Mouse (Mus musculus) midbrain, embryonic 13.5 days (tissue): Measurements from ENCODE around the gene Egfl7. TPM values are rescaled to one million over a fixed set of nuclear protein-coding genes. Genes with fewer than 3 reads are reported as not detected.

Source experiments
- ATAC-seq: fragments of 200-750 bp; cut with Nextera tagmentation; 2 replicates; pipeline ENCODE4 v1.8.0; 2017; ENCODE audit warnings: mild to moderate bottlenecking, moderate TSS enrichment, moderate library complexity
- H3K27ac ChIP-seq: fragments of 300-500 bp; sonication (generic); 2 replicates; pipeline ENCODE4 v1.5.1; 2015; ENCODE audit warnings: inconsistent platforms, mild to moderate bottlenecking, moderate library complexity
- H3K27me3 ChIP-seq: fragments of 300-500 bp; sonication (generic); 2 replicates; pipeline ENCODE4 v1.6.1; 2015; ENCODE audit warnings: mild to moderate bottlenecking, inconsistent platforms
- H3K36me3 ChIP-seq: fragments of 300-500 bp; sonication (generic); 2 replicates; pipeline ENCODE4 v1.6.1; 2015; ENCODE audit warnings: mild to moderate bottlenecking, inconsistent platforms
- H3K4me1 ChIP-seq: fragments of 300-500 bp; sonication (generic); replicated peaks from 2 replicates; pipeline ENCODE4 v1.6.1; 2015; ENCODE audit warnings: inconsistent platforms
- H3K4me2 ChIP-seq: fragments of 300-500 bp; sonication (generic); replicated peaks from 2 replicates; pipeline ENCODE4 v1.6.1; 2015; ENCODE audit warnings: moderate library complexity, mild to moderate bottlenecking, inconsistent platforms
- H3K4me3 ChIP-seq: fragments of 300-500 bp; sonication (generic); replicated peaks from 2 replicates; pipeline ENCODE4 v1.5.1; 2015; ENCODE audit warnings: mild to moderate bottlenecking, inconsistent platforms
- H3K9ac ChIP-seq: fragments of 300-500 bp; sonication (generic); replicated peaks from 2 replicates; pipeline ENCODE4 v1.6.1; 2015; ENCODE audit warnings: mild to moderate bottlenecking, inconsistent platforms
- H3K9me3 ChIP-seq: fragments of 300-500 bp; sonication (generic); 2 replicates; pipeline ENCODE4 v1.6.1; 2016; ENCODE audit warnings: mild to moderate bottlenecking, inconsistent platforms
- WGBS: fragments of 180-500 bp; shearing (Covaris S2); methylation state at CpG from one replicate; pipeline ENCODE4 v1.1.7; 2015; 5-methylcytosine and 5-hydroxymethylcytosine counted together
- microRNA counts: library from miRNA; unstranded; fragments of <30 nt; microRNA quantifications from one replicate; lab custom pipeline; 2016
- microRNA-seq: library from miRNA; unstranded; fragments of <30 nt; microRNA quantifications from one replicate; pipeline ENCODE4, GENCODE M21; 2016
- polyA plus RNA-seq: library from polyadenylated mRNA; unstranded; fragments of >200 nt; fragmentation: Nextera tagmentation; extraction: Ambion mirVana; gene quantifications from 2 replicates; pipeline ENCODE4 v1.2.1, GENCODE M21; 2015

Egfl7 gene
- polyA plus RNA-seq, 1 experiment from 2014 or later: 55.9 TPM

- 53% methylated on average over 2 of the region's 2 CpGs for WGBS
- no peak overlapping the region for H3K4me3 ChIP-seq
- no peaks in the 10 kb centered on the region for H3K9me3 ChIP-seq
- no peaks in the 10 kb centered on the region for H3K27me3 ChIP-seq
- H3K9ac ChIP-seq: no peak overlapping the region
- ATAC-seq: no peak
- H3K27ac ChIP-seq: no peak overlapping the region
- H3K36me3 ChIP-seq: peaks cover 49% of the 10 kb centered on the region
- no peak overlapping the region for H3K4me2 ChIP-seq
- peaks cover 69% of the 10 kb centered on the region for H3K4me1 ChIP-seq
Observed at GRCm38 (mm10) chr2:26636325-26636635, 56.5 kb downstream of the Egfl7 start.

GRCm38 (mm10) chr2:26637316-26637932 lies 57.6 kb downstream of the Egfl7 start:
- peak overlapping the region; percentile 14; the same call in 1 of the 2 replicates for H3K27ac ChIP-seq
- H3K9ac ChIP-seq: peak overlapping the region; percentile 88; the same call in 1 of the 2 replicates
- no peaks in the 10 kb centered on the region for H3K27me3 ChIP-seq
- no peak overlapping the region; the same call in 1 of the 2 replicates for H3K4me3 ChIP-seq
- H3K36me3 ChIP-seq: peaks cover 45% of the 10 kb centered on the region
- no peak for ATAC-seq
- H3K4me1 ChIP-seq: peaks cover 58% of the 10 kb centered on the region
- 84% methylated on average over 4 of the region's 4 CpGs for whole genome bisulfite sequencing
- peak overlapping the region; percentile 86 for H3K4me2 ChIP-seq
- no peaks in the 10 kb centered on the region for H3K9me3 ChIP-seq

- Histone ChIP-seq H3K4me1 (peaks cover 52% of the 10 kb centered on the region), H3K27me3 (no peaks in the 10 kb centered on the region), H3K9ac (peak overlapping the region; percentile 88), H3K9me3 (no peaks in the 10 kb centered on the region), H3K27ac (no peak overlapping the region), H3K4me3 (peak overlapping the region; percentile 67), H3K36me3 (peaks cover 44% of the 10 kb centered on the region), H3K4me2 (peak overlapping the region; percentile 86)
- no peak for ATAC-seq
- 86% methylated on average over 5 of the region's 5 CpGs for WGBS
Observed at GRCm38 (mm10) chr2:26638039-26638438, 58.2 kb downstream of the Egfl7 start.

- H3K9ac ChIP-seq: peak overlapping the region; percentile 88
- no peaks in the 10 kb centered on the region for H3K9me3 ChIP-seq
- H3K4me3 ChIP-seq: peak overlapping the region; percentile 67
- H3K27ac ChIP-seq: peak overlapping the region; percentile 54; the same call in 1 of the 2 replicates
- H3K36me3 ChIP-seq: peaks cover 44% of the 10 kb centered on the region
- peaks cover 47% of the 10 kb centered on the region for H3K4me1 ChIP-seq
- H3K27me3 ChIP-seq: no peaks in the 10 kb centered on the region
- H3K4me2 ChIP-seq: peak overlapping the region; percentile 86
- WGBS: 75% methylated on average over 5 of the region's 5 CpGs
- ATAC-seq: no peak
Observed at GRCm38 (mm10) chr2:26638572-26638971, 58.8 kb downstream of the Egfl7 start.

- Histone ChIP-seq H3K4me1 (peaks cover 42% of the 10 kb centered on the region), H3K9ac (peak overlapping the region; percentile 88), H3K9me3 (no peaks in the 10 kb centered on the region), H3K27me3 (no peaks in the 10 kb centered on the region), H3K36me3 (peaks cover 42% of the 10 kb centered on the region), H3K27ac (peak overlapping the region; percentile 54; the same call in 1 of the 2 replicates), H3K4me2 (peak overlapping the region; percentile 86), H3K4me3 (peak overlapping the region; percentile 67)
- ATAC-seq: peak; percentile 24; the same call in 1 of the 2 replicates
- WGBS: 12% methylated on average over 8 of the region's 8 CpGs
Observed at GRCm38 (mm10) chr2:26639083-26639482, 59.3 kb downstream of the Egfl7 start.

- peak; percentile 85 for ATAC-seq
- Histone ChIP-seq H3K4me1 (peaks cover 33% of the 10 kb centered on the region), H3K36me3 (peaks cover 32% of the 10 kb centered on the region), H3K4me3 (peak overlapping the region; percentile 67), H3K9me3 (no peaks in the 10 kb centered on the region), H3K4me2 (peak overlapping the region; percentile 86), H3K9ac (peak overlapping the region; percentile 88), H3K27me3 (no peaks in the 10 kb centered on the region), H3K27ac (peak overlapping the region; percentile 79)
- 4% methylated on average over 49 of the region's 49 CpGs for WGBS
Observed at GRCm38 (mm10) chr2:26639838-26640830, 60.3 kb downstream of the Egfl7 start.

GRCm38 (mm10) chr2:26641006-26641647 lies 61.3 kb downstream of the Egfl7 start:
- H3K9ac ChIP-seq: no peak overlapping the region
- H3K9me3 ChIP-seq: no peaks in the 10 kb centered on the region
- H3K4me3 ChIP-seq: no peak overlapping the region
- no peaks in the 10 kb centered on the region for H3K27me3 ChIP-seq
- no peak overlapping the region for H3K27ac ChIP-seq
- H3K4me2 ChIP-seq: no peak overlapping the region
- ATAC-seq: no peak
- peaks cover 22% of the 10 kb centered on the region for H3K36me3 ChIP-seq
- WGBS: 82% methylated on average over 7 of the region's 7 CpGs
- H3K4me1 ChIP-seq: peaks cover 30% of the 10 kb centered on the region

MicroRNAs within 50 kb of the gene (microRNA counts, 519-probe panel; counts per million panel counts)
- microRNA mmu-miR-126-3p (lab: Ali Mortazavi, UCI): 5,508 counts per million, percentile 91 among the panel's probes with 10 or more counts
- 3,944 counts per million, percentile 73 among the panel's probes with 10 or more counts for microRNA mmu-miR-126-5p (lab: Ali Mortazavi, UCI)

Small RNA genes within 50 kb of the gene (microRNA-seq; reads per million reads assigned to microRNA genes)
- gene Mir126a (not detected), gene Mir126b (not detected)

Other genes starting within 250 kb of the Egfl7 start
- gene Dnlz, start 227.9 kb upstream of the Egfl7 start, polyA plus RNA-seq: 28.1 and 30.6 TPM in 2 replicates
- 1.4 and 2.3 TPM in 2 replicates for gene Card9, start 219.1 kb upstream of the Egfl7 start, polyA plus RNA-seq
- 28.2 and 32.3 TPM in 2 replicates for gene Snapc4, start 199.4 kb upstream of the Egfl7 start, polyA plus RNA-seq
- 165 and 166 TPM in 2 replicates for gene Entr1, start 190.7 kb upstream of the Egfl7 start, polyA plus RNA-seq
- 107 and 110 TPM in 2 replicates for gene Pmpca, start 190.7 kb upstream of the Egfl7 start, polyA plus RNA-seq
- 28.0 and 28.6 TPM in 2 replicates for gene Inpp5e, start 170.8 kb upstream of the Egfl7 start, polyA plus RNA-seq
- gene Sec16a, start 134.8 kb upstream of the Egfl7 start, polyA plus RNA-seq: 21.3 and 22.8 TPM in 2 replicates
- 21.4 and 27.9 TPM in 2 replicates for gene Notch1, start 63.4 kb upstream of the Egfl7 start, polyA plus RNA-seq
- gene Gm20532, start 6.6 kb downstream of the Egfl7 start, polyA plus RNA-seq: not detected in 2 replicates
- gene Agpat2, start 24.4 kb downstream of the Egfl7 start, polyA plus RNA-seq: 4.0 and 5.3 TPM in 2 replicates
- 112 and 118 TPM in 2 replicates for gene Fam69b, start 48.4 kb downstream of the Egfl7 start, polyA plus RNA-seq
- not detected in 2 replicates for gene Lcn4, start 91.3 kb downstream of the Egfl7 start, polyA plus RNA-seq